Mouse (Mus musculus): ENCODE data around the gene Plk5. TPM values are rescaled to one million over a fixed set of nuclear protein-coding genes. Genes with fewer than 3 reads are reported as not detected.
A peak's percentile ranks its signal among the peaks of the same experiment; 100 is the strongest.
"Not testable (repeated sequence)": the region's sequence is repeated elsewhere in the genome, so short reads cannot be mapped to it uniquely, and the experiment has no call there.

The Plk5 gene
- polyA plus RNA-seq, 1 experiment from 2014 or later: 0.71 TPM

DNA sequence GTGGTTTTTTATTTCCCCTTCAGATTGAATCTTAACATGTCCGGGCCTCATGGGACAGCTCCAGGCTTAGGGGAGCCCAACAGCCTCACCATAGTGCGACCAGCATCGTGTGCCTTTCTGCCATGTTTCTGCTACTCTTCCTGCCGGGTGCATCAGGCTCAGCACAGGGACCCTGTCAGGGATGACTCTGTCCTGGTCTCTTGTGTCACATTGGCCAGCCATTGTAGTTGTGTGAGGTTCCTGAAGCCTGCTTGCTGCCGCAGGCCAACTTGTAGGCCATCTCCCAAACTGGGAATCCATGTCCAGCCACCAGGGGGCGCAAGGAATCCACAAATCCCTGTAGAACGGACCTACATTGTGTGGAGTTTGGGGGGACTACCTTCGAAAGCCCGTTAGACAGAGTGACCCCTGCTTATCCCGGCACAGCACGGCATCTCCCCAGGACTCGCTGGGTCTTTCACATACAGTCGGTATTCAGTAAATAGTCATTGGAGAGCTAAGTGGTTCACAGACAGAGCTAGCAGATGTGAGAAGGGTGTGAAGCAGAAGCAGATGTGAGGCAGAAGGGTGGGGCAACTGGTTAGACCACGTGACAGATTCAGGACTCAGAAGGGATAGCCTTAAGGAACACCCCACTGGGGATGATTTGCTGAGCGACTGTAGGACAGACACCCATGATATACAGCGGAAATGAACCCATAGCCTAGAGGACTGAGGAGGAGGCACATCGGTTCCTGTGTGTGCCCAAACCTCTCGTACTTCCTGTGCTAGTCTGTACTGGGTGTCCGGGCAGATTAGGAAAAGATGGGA, 16.1 kb upstream of the Plk5 start:
- Histone ChIP-seq H3K4me1 (peaks cover 55% of the 10 kb centered on the region), H3K9me3 (no peaks in the 10 kb centered on the region), H3K27me3 (ENCODE audit: poor library complexity, severe bottlenecking) (peaks cover 86% of the 10 kb centered on the region), H3K27ac (no peak overlapping the region), H3K36me3 (replicated peaks) (peaks cover 4% of the 10 kb centered on the region), H3K4me3 (peak overlapping the region; percentile 10)
- 22% methylated on average over 19 of the region's 19 CpGs for WGBS
- peak; percentile 90 for DNase-seq (ENCODE audit: extremely low spot score, low spot score)

DNA sequence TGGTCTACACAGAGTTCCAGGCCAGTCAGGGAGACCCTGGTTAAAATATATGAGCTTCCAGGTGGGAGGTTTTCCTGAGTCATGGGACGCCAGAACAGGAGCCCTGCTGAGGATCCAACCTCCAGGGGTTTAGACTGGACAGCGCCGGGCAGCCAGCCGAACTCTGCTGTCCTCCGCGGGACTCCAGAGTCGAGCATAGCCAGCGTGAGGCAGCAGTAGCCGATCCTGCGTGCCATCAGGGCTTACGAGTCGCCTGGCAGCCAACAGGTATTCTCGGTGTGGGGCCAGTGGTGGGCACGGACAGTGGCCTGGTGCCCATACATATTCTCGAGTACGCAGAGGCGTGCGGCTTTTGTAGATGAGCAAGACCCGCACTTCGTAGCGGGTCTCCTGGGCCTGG, 15.2 kb upstream of the Plk5 start:
- Histone ChIP-seq H3K4me1 (peaks cover 58% of the 10 kb centered on the region), H3K27me3 (ENCODE audit: poor library complexity, severe bottlenecking) (peaks cover 86% of the 10 kb centered on the region), H3K9me3 (no peaks in the 10 kb centered on the region), H3K36me3 (replicated peaks) (no peaks in the 10 kb centered on the region), H3K27ac (no peak overlapping the region), H3K4me3 (peak overlapping the region; percentile 51)
- DNase-seq (ENCODE audit: extremely low spot score, low spot score): no peak
- WGBS: 10% methylated on average over 21 of the region's 21 CpGs

DNA sequence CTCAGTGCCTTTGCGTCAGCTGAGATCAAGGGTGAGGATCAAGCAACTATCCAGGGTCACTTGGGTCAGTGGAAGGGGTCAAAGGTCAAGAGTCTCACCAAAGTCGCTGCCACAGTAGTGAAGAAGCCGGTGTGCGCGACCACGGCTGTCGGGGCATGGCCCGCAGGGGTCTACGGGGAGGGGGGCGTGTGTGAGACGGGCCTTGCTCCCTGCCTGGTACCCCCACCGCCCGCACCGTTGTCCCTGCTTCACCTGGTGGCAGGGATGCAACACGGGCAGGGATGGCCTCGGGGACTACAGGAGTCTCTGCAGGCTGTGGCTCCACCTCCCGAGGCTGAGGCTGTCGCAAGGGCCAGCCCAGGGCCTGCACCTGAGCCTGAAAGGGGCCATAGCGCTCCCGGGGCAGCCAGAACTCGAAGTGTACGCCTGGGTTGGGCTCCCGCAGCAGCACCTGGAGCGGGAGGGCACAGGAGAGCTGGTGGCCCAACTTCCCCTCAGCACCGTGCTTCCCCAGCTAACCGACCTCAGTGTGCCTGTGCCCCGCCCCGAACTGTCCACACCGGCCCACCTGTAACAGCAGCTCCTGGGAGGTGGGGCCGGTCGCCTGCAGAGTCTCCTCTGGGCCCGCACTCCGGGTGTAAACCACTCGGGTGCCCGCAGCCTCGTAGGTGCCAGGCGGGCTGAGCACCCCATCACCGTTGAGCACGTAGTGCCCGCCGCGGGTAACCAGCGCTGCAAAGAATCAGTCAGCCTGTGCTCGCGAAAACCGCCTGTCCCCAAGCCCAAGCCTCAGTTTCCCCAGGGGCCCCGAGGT, 14.6 kb upstream of the Plk5 start:
- WGBS: 2% methylated on average over 47 of the region's 47 CpGs
- Histone ChIP-seq H3K27ac (0 out of 2 replicates have a peak overlapping the region, but pooled peaks have one; percentile 4), H3K4me3 (peak overlapping the region; percentile 51), H3K4me1 (peaks cover 58% of the 10 kb centered on the region), H3K9me3 (no peaks in the 10 kb centered on the region), H3K27me3 (ENCODE audit: poor library complexity, severe bottlenecking) (peaks cover 86% of the 10 kb centered on the region), H3K36me3 (replicated peaks) (no peaks in the 10 kb centered on the region)
- no peak for DNase-seq (ENCODE audit: extremely low spot score, low spot score)

- H3K27me3 ChIP-seq (ENCODE audit: poor library complexity, severe bottlenecking): peaks cover 90% of the 10 kb centered on the region
- DNase-seq (ENCODE audit: extremely low spot score, low spot score): no peak
- H3K9me3 ChIP-seq: no peaks in the 10 kb centered on the region
- H3K4me3 ChIP-seq: peak overlapping the region; percentile 51
- under 1% methylated on average over 26 of the region's 26 CpGs for WGBS
- 0 out of 2 replicates have a peak overlapping the region, but pooled peaks have one; percentile 3 for H3K27ac ChIP-seq
- H3K36me3 ChIP-seq (replicated peaks): no peaks in the 10 kb centered on the region
- peaks cover 60% of the 10 kb centered on the region for H3K4me1 ChIP-seq
These were observed 13.9 kb upstream of the Plk5 start for GRCm38 (mm10) chr10:80342305-80342748.

- Histone ChIP-seq H3K4me1 (peaks cover 65% of the 10 kb centered on the region), H3K9me3 (no peaks in the 10 kb centered on the region), H3K27me3 (ENCODE audit: poor library complexity, severe bottlenecking) (peaks cover 94% of the 10 kb centered on the region), H3K36me3 (replicated peaks) (no peaks in the 10 kb centered on the region), H3K4me3 (peak overlapping the region; percentile 51), H3K27ac (no peak overlapping the region)
- peak; percentile 72 for DNase-seq (ENCODE audit: extremely low spot score, low spot score)
- under 1% methylated on average over 32 of the region's 33 CpGs for WGBS
These were observed 13.4 kb upstream of the Plk5 start for GRCm38 (mm10) chr10:80342749-80343424.

DNA sequence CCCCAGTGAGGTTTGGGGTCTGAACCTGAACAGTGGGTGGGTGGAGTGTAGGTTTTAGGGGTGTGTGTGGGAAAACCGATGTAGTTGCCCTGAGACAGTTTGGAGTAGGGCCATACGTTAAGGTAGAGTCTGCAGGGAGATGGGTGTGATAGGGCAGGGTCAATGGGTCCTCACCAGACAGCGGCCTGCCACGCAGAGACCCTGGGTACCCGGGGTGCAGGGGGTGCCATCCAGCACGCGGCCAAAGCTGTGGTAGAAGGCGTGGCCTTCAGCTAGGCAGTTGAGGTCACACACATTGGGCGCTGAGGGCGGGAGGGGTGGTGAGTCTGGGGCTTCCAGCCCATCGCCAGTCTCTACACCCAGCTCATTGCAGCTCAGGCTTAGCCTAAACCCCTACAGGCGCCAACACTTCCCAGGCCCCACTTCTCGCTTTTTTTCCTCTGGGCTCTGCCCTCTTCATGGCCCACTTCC, 12.8 kb upstream of the Plk5 start:
- 29% methylated on average over 13 of the region's 13 CpGs for WGBS
- Histone ChIP-seq H3K4me1 (peaks cover 71% of the 10 kb centered on the region), H3K27me3 (ENCODE audit: poor library complexity, severe bottlenecking) (peaks cover 94% of the 10 kb centered on the region), H3K9me3 (no peaks in the 10 kb centered on the region), H3K4me3 (peak overlapping the region; percentile 51), H3K27ac (no peak overlapping the region), H3K36me3 (replicated peaks) (no peaks in the 10 kb centered on the region)
- DNase-seq (ENCODE audit: extremely low spot score, low spot score): no peak

DNA sequence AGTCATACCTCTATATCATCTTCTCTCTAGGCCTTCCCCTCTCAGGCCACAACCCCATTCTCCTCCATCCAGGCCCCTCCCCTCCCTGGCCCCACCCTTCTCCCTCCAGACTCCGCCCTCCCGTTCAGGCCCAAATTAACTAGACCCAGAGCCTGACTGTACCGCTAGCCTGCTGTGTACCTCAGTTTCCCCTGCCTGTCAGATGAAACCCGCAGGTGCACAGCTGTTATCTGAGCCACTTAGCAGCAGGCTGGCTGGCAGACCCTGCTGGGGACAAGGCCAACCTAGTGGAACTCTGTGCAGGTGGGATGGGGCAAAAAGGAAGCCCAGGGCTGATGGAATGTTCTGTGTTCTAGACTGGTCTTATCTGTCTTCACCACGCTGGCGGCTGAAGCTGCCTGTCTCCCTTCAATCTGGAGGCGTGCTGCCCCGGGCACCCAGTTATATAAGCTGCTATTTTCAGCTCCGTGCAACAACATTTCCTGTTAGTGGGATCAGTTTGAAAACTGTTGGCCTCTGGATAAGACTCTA, 12.1 kb upstream of the Plk5 start:
- no peaks in the 10 kb centered on the region for H3K36me3 ChIP-seq (replicated peaks)
- 41% methylated on average over 9 of the region's 9 CpGs for WGBS
- no peak for DNase-seq (ENCODE audit: extremely low spot score, low spot score)
- peak overlapping the region; percentile 2; the same call in 1 of the 2 replicates for H3K4me3 ChIP-seq
- no peak overlapping the region for H3K27ac ChIP-seq
- H3K27me3 ChIP-seq (ENCODE audit: poor library complexity, severe bottlenecking): peaks cover 99% of the 10 kb centered on the region
- H3K4me1 ChIP-seq: peaks cover 79% of the 10 kb centered on the region
- no peaks in the 10 kb centered on the region for H3K9me3 ChIP-seq

GRCm38 (mm10) chr10:80345122-80345521, 11.1 kb upstream of the Plk5 start:
- DNase-seq (ENCODE audit: extremely low spot score, low spot score): no peak
- WGBS: under 1% methylated on average over 16 of the region's 16 CpGs
- H3K4me1 ChIP-seq: peaks cover 77% of the 10 kb centered on the region
- no peaks in the 10 kb centered on the region for H3K36me3 ChIP-seq (replicated peaks)
- no peaks in the 10 kb centered on the region for H3K9me3 ChIP-seq
- H3K4me3 ChIP-seq: peak overlapping the region; percentile 9; the same call in 1 of the 2 replicates
- 0 out of 2 replicates have a peak overlapping the region, but pooled peaks have one; percentile 45 for H3K27ac ChIP-seq
- peaks cover 100% of the 10 kb centered on the region for H3K27me3 ChIP-seq (ENCODE audit: poor library complexity, severe bottlenecking)

DNA sequence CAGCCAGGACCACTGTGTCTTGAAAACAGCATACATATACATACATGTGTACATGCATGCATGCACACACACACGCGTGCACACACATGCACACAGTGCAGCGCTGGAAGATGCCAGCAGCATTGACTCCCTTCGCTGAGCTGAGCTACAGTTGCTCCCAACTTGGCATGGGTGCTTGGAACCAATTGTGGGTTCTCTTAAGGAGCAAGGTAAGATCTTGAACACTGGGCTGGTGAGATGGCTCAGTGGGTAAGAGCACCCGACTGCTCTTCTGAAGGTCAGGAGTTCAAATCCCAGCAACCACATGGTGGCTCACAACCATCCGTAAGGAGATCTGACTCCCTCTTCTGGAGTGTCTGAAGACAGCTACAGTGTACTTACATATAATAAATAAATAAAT, 10.3 kb upstream of the Plk5 start:
- H3K4me3 ChIP-seq; DNase-seq (ENCODE audit: extremely low spot score, low spot score); H3K9me3 ChIP-seq; H3K27ac ChIP-seq; H3K36me3 ChIP-seq (replicated peaks): not testable (repeated sequence)
- WGBS: 80% methylated on average over 6 of the region's 6 CpGs
- Histone ChIP-seq H3K27me3 (ENCODE audit: poor library complexity, severe bottlenecking) (peaks cover 100% of the 10 kb centered on the region), H3K4me1 (peaks cover 69% of the 10 kb centered on the region)

DNA sequence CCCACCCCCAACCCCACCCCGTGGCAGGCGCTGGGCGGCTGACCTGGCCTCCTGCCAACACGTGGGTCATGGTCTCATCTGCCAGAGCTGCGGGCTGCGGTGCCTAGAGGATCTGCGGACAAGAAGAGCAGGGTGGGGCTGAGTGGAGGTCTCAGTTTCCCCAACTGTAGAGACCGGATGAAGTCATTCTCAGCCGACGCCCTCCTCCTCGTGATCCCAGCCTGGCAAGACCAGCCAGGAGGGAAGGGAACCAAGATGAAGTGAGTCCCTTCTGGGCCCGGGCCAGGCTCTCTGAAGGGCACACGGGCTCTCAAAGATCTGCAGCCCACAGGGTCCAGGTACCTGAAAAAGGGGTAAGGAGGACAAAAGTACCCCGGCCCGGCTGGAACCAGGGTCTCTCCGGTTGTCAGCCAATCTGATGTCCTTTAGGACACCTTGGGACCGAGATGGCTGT, 8.7 kb upstream of the Plk5 start:
- H3K36me3 ChIP-seq (replicated peaks): no peaks in the 10 kb centered on the region
- no peak for DNase-seq (ENCODE audit: extremely low spot score, low spot score)
- H3K4me3 ChIP-seq: peak overlapping the region; percentile 44; the same call in 1 of the 2 replicates
- H3K27me3 ChIP-seq (ENCODE audit: poor library complexity, severe bottlenecking): peaks cover 100% of the 10 kb centered on the region
- H3K27ac ChIP-seq: no peak overlapping the region
- peaks cover 53% of the 10 kb centered on the region for H3K4me1 ChIP-seq
- H3K9me3 ChIP-seq: no peaks in the 10 kb centered on the region
- 14% methylated on average over 17 of the region's 17 CpGs for WGBS

- DNase-seq (ENCODE audit: extremely low spot score, low spot score): no peak
- no peak within 1 kb of the TSS for H3K27ac ChIP-seq
- no peaks in the 10 kb centered on the region for H3K36me3 ChIP-seq (replicated peaks)
- peaks cover 100% of the 10 kb centered on the region for H3K27me3 ChIP-seq (ENCODE audit: poor library complexity, severe bottlenecking)
- under 1% methylated on average over 42 of the region's 42 CpGs for WGBS
- peaks cover 45% of the 10 kb centered on the region for H3K4me1 ChIP-seq
- no peaks in the 10 kb centered on the region for H3K9me3 ChIP-seq
- H3K4me3 ChIP-seq: peak within 1 kb of the TSS; percentile 44
These were observed 7.9 kb upstream of the Plk5 start, which contains the start of gene Adamtsl5 for GRCm38 (mm10) chr10:80348244-80348781. Adamtsl5 (minus strand) TSS chr10:80348412.

DNA sequence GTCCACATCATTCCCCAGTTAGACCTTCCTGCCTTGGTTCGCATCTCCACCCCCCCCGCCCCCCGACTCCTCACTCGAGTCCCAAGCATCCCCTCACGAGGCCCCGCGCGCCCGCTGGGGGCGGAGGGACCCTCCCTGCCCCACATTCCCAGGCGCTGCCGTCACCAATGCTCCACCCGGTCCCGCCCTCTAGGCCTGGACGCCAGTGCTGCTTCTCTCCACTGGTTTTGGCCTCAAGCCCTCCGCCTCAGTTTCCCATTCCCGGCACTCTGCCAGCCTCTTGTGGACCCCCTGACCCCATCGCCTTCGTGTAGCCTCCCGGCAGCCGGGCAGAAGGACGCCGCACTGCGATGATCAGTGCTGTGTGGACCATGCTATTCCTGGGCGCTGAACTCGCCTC, 7.3 kb upstream of the Plk5 start:
- Histone ChIP-seq H3K36me3 (replicated peaks) (no peaks in the 10 kb centered on the region), H3K4me1 (peaks cover 38% of the 10 kb centered on the region), H3K27ac (no peak overlapping the region), H3K9me3 (no peaks in the 10 kb centered on the region), H3K4me3 (peak overlapping the region; percentile 44), H3K27me3 (ENCODE audit: poor library complexity, severe bottlenecking) (peaks cover 100% of the 10 kb centered on the region)
- 16% methylated on average over 26 of the region's 26 CpGs for WGBS
- DNase-seq (ENCODE audit: extremely low spot score, low spot score): no peak

All from forebrain, embryonic 10.5 days (tissue).